Mouse (Mus musculus): ENCODE results near the gene Rchy1.
A peak's percentile ranks its signal among the peaks of the same experiment; 100 is the strongest.

Gene Rchy1

GRCm38 (mm10) chr5:91962639-91963440, at the start of gene Rchy1:
Rchy1 (minus strand) TSS chr5:91963068.
- peak; percentile 97 for DNase-seq (ENCODE audit: low read depth, low spot score)

- no peak for DNase-seq (ENCODE audit: low read depth, low spot score)
Observed at GRCm38 (mm10) chr5:92011756-92012155, 48.9 kb upstream of the Rchy1 start.

- no peak for DNase-seq (ENCODE audit: low read depth, low spot score)
Observed at GRCm38 (mm10) chr5:92009827-92010226, 47.0 kb upstream of the Rchy1 start.

GRCm38 (mm10) chr5:92003011-92003410, 40.1 kb upstream of the Rchy1 start:
- DNase-seq (ENCODE audit: low read depth, low spot score): peak; percentile 48

GRCm38 (mm10) chr5:92000770-92001169, 37.9 kb upstream of the Rchy1 start:
- DNase-seq (ENCODE audit: low read depth, low spot score): peak; percentile 49

GRCm38 (mm10) chr5:91994546-91994945, 31.7 kb upstream of the Rchy1 start:
- no peak for DNase-seq (ENCODE audit: low read depth, low spot score)

- DNase-seq (ENCODE audit: low read depth, low spot score): no peak
Observed at GRCm38 (mm10) chr5:91993061-91993460, 30.2 kb upstream of the Rchy1 start.

- no peak for DNase-seq (ENCODE audit: low read depth, low spot score)
Observed at GRCm38 (mm10) chr5:91991191-91991937, 28.5 kb upstream of the Rchy1 start.

GRCm38 (mm10) chr5:91989261-91989660, 26.4 kb upstream of the Rchy1 start:
- no peak for DNase-seq (ENCODE audit: low read depth, low spot score)

GRCm38 (mm10) chr5:91987799-91988198, 24.9 kb upstream of the Rchy1 start:
- DNase-seq (ENCODE audit: low read depth, low spot score): no peak

GRCm38 (mm10) chr5:91987236-91987635, 24.4 kb upstream of the Rchy1 start, which contains the start of gene Odaph:
Odaph (plus strand) TSS chr5:91987475.
- DNase-seq (ENCODE audit: low read depth, low spot score): no peak

- DNase-seq (ENCODE audit: low read depth, low spot score): peak; percentile 24
Observed at GRCm38 (mm10) chr5:91985721-91986120, 22.9 kb upstream of the Rchy1 start.

GRCm38 (mm10) chr5:91983490-91983889, 20.6 kb upstream of the Rchy1 start:
- DNase-seq (ENCODE audit: low read depth, low spot score): no peak

GRCm38 (mm10) chr5:91981176-91981840, 18.4 kb upstream of the Rchy1 start:
- no peak for DNase-seq (ENCODE audit: low read depth, low spot score)

GRCm38 (mm10) chr5:91977397-91977770, 14.5 kb upstream of the Rchy1 start:
- no peak for DNase-seq (ENCODE audit: low read depth, low spot score)

- no peak for DNase-seq (ENCODE audit: low read depth, low spot score)
Observed at GRCm38 (mm10) chr5:91976566-91977396, 13.9 kb upstream of the Rchy1 start.

- DNase-seq (ENCODE audit: low read depth, low spot score): no peak
Observed at GRCm38 (mm10) chr5:91975758-91976157, 12.9 kb upstream of the Rchy1 start.

- peak; percentile 28 for DNase-seq (ENCODE audit: low read depth, low spot score)
Observed at GRCm38 (mm10) chr5:91974002-91974401, 11.1 kb upstream of the Rchy1 start.

- no peak for DNase-seq (ENCODE audit: low read depth, low spot score)
Observed at GRCm38 (mm10) chr5:91972046-91972445, 9.2 kb upstream of the Rchy1 start.

- no peak for DNase-seq (ENCODE audit: low read depth, low spot score)
Observed at GRCm38 (mm10) chr5:91962259-91962638, 619 bp downstream of the Rchy1 start.

- peak; percentile 64 for DNase-seq (ENCODE audit: low read depth, low spot score)
Observed at GRCm38 (mm10) chr5:91961370-91961769, 1.5 kb downstream of the Rchy1 start.

All from CD4-positive helper T cell, adult 2 months (primary cell).